Mouse (Mus musculus): ENCODE results near the gene Dzip3. TPM values are rescaled to one million over a fixed set of nuclear protein-coding genes. Genes with fewer than 3 reads are reported as not detected.

Gene Dzip3
- polyA plus RNA-seq, 1 experiment from 2014 or later, result 38.8 TPM

DNA sequence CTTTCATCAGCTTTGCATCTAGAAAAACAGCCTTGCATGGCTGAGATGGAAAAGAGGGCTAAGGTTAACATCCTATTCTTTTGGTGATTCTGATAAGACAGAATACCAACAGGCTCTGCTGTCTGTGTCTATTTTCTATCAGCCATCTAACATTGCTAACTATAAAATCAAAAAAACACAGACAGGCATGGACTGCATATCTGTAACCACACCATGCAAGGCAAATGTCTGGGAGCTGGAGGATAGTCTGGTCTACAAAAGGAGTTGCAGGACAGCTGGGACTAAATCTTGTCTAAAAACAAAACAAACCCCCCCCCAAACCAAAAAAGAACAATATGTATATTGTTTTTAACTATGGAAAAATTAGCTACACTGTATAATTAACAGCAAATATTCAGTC, 14.0 kb downstream of the Dzip3 start:
- Histone ChIP-seq H3K27me3 (no peaks in the 10 kb centered on the region), H3K4me2 (no peak overlapping the region), H3K4me3 (no peak overlapping the region), H3K9ac (no peak overlapping the region), H3K36me3 (peaks cover 25% of the 10 kb centered on the region), H3K4me1 (no peaks in the 10 kb centered on the region), H3K27ac (no peak overlapping the region), H3K9me3 (no peaks in the 10 kb centered on the region)
- no peak for ATAC-seq (ENCODE audit: insufficient number of reproducible peaks, insufficient read depth, low FRiP score, low TSS enrichment, low read depth)

DNA sequence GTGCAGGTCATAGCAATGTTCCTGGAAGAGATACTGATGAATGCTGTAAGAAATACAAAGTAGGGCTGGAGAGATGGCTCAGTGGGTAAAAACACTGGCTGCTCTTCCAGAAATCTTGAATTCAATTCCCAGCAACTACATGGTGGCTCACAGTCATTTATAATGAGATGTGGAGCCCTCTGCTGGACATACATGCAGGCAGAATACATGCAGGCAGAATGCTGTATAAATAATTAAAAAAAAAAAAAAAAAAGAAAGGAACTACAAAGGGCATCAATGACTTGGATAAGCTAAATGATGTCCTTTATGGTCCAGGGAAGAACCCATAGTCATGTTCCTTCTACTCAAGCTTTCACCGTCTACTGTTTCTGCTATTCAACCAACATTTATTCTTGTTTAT, 20.4 kb downstream of the Dzip3 start:
- Histone ChIP-seq H3K4me1 (no peaks in the 10 kb centered on the region), H3K9me3 (no peaks in the 10 kb centered on the region), H3K27ac (no peak overlapping the region), H3K4me3 (no peak overlapping the region), H3K9ac (no peak overlapping the region), H3K36me3 (peaks cover 23% of the 10 kb centered on the region), H3K27me3 (no peaks in the 10 kb centered on the region), H3K4me2 (no peak overlapping the region)
- no peak for ATAC-seq (ENCODE audit: insufficient number of reproducible peaks, insufficient read depth, low FRiP score, low TSS enrichment, low read depth)
- WGBS, result 94% methylated on average over 1 of the region's 1 CpGs

DNA sequence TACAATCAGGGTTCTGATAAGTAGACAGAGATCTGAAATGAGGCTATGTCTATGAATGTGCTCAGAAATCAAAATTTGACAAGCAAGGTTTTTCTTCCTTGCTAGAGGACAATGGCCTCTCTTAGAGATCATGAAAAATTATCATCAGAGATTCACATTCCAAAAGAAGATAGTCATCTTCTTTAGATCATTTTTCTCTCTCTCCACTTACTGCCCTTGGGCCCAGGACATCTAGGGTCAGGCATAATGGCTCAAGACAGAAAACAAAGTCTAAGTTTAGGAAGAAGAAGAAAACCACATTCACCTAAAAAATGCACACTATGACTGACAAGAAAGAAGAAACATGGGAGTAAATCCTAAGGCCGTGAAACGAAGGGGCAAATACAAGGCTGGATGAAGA, 21.0 kb downstream of the Dzip3 start:
- 91% methylated on average over 2 of the region's 2 CpGs for WGBS
- H3K36me3 ChIP-seq, result peaks cover 17% of the 10 kb centered on the region
- no peak for ATAC-seq (ENCODE audit: insufficient number of reproducible peaks, insufficient read depth, low FRiP score, low TSS enrichment, low read depth)

DNA sequence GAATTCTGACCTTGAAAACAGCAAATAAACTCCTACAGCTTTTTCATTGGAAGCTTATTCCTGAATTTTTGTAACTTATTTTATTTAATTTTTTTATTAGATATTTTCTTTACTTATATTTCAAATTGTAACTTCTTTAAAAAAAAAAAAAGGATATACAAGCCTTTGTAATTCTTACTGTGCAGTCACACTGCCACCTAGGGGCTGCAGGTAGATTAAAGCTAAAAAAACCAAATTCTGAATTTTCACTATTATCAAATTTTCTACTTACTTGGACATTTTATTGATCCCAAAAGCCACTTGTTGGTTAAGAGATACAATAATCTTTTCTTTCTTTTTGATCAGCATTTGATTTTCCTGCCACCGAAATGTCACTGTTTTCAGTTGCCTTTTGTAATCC, 52.2 kb downstream of the Dzip3 start:
- H3K27me3 ChIP-seq, result no peaks in the 10 kb centered on the region
- H3K4me2 ChIP-seq, result no peak overlapping the region
- peaks cover 27% of the 10 kb centered on the region for H3K36me3 ChIP-seq
- ATAC-seq (ENCODE audit: insufficient number of reproducible peaks, insufficient read depth, low FRiP score, low TSS enrichment, low read depth), result no peak
- no peaks in the 10 kb centered on the region for H3K4me1 ChIP-seq
- no peak overlapping the region for H3K9ac ChIP-seq
- 79% methylated on average over 1 of the region's 1 CpGs for WGBS
- no peak overlapping the region for H3K4me3 ChIP-seq
- H3K9me3 ChIP-seq, result no peaks in the 10 kb centered on the region
- no peak overlapping the region for H3K27ac ChIP-seq

More for the DNA sequence above, 21.0 kb downstream of the Dzip3 start:
- Histone ChIP-seq H3K9ac (no peak overlapping the region), H3K27ac (no peak overlapping the region), H3K4me3 (no peak overlapping the region), H3K4me1 (no peaks in the 10 kb centered on the region), H3K4me2 (no peak overlapping the region), H3K9me3 (no peaks in the 10 kb centered on the region), H3K27me3 (no peaks in the 10 kb centered on the region)

DNA sequence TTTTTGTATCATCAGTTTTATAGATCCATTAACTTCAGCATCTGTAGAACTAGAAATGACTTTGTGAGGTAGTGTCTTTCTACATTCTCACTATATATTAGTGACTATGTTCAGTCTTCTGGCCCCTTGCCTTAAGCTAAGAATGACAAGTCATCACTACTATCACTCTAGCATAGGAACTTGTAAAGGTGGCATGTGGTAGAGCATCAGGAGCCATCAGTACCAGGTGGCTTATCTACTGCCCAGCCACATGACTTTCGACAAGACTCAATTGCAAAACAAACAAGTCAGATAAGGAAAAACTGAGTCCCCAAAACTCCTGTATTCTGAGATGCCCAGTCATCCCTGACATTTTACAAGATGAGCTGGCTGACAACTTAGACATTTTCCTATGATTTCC, 70.2 kb downstream of the Dzip3 start:
- H3K4me3 ChIP-seq, result no peak overlapping the region
- H3K9ac ChIP-seq, result no peak overlapping the region
- no peak overlapping the region for H3K27ac ChIP-seq
- no peaks in the 10 kb centered on the region for H3K27me3 ChIP-seq
- ATAC-seq (ENCODE audit: insufficient number of reproducible peaks, insufficient read depth, low FRiP score, low TSS enrichment, low read depth), result no peak
- no peaks in the 10 kb centered on the region for H3K9me3 ChIP-seq
- H3K4me1 ChIP-seq, result no peaks in the 10 kb centered on the region
- no peak overlapping the region for H3K4me2 ChIP-seq
- H3K36me3 ChIP-seq, result peaks cover 49% of the 10 kb centered on the region
- 91% methylated on average over 1 of the region's 1 CpGs for WGBS

DNA sequence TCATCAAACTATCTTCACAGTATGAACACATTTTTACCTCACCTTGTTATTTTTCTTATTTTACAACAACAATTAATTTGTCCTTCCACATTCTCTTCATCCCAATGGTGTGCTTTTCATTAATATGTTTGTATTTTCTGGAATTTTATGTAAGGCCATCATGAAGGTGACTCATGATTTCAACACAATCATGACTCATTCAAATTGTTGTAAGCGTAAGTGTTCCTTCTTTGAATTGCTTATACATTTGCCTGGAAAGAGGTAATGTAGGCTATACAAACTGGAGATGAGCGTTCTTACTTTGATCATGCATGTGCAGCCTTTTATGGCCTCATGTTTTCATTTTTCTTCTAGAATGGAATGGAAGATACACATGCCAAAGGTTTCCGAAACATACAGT, 80.8 kb downstream of the Dzip3 start:
- no peak for ATAC-seq (ENCODE audit: insufficient number of reproducible peaks, insufficient read depth, low FRiP score, low TSS enrichment, low read depth)
- Histone ChIP-seq H3K9me3 (no peaks in the 10 kb centered on the region), H3K4me3 (no peak overlapping the region), H3K4me2 (no peak overlapping the region), H3K9ac (no peak overlapping the region), H3K27me3 (no peaks in the 10 kb centered on the region), H3K36me3 (no peaks in the 10 kb centered on the region), H3K27ac (no peak overlapping the region), H3K4me1 (no peaks in the 10 kb centered on the region)
- WGBS, result 95% methylated on average over 3 of the region's 3 CpGs

DNA sequence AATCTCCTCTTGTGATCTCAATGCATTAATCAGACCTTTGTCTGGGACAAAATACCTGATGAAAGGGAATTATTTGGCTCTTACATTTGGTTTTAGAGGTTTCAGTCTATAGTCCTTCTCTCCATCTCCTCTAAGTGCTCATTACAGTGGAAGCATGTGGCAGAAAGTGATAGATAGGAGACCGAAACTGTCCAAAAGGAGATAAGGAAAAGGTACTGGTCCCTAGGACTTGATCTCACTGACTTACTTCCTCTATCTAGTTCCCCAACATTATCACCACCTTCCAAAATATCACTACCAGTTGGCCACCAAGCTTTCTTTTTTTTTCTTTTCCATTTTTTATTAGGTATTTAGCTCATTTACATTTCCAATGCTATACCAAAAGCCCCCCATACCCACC, 82.8 kb downstream of the Dzip3 start:
- no peak for ATAC-seq (ENCODE audit: insufficient number of reproducible peaks, insufficient read depth, low FRiP score, low TSS enrichment, low read depth)
- no peak overlapping the region for H3K9ac ChIP-seq
- H3K4me1 ChIP-seq, result no peaks in the 10 kb centered on the region
- no peak overlapping the region for H3K4me2 ChIP-seq
- WGBS, result 96% methylated on average over 1 of the region's 1 CpGs
- H3K27ac ChIP-seq, result no peak overlapping the region
- no peaks in the 10 kb centered on the region for H3K36me3 ChIP-seq
- no peaks in the 10 kb centered on the region for H3K9me3 ChIP-seq
- H3K4me3 ChIP-seq, result no peak overlapping the region
- H3K27me3 ChIP-seq, result no peaks in the 10 kb centered on the region

DNA sequence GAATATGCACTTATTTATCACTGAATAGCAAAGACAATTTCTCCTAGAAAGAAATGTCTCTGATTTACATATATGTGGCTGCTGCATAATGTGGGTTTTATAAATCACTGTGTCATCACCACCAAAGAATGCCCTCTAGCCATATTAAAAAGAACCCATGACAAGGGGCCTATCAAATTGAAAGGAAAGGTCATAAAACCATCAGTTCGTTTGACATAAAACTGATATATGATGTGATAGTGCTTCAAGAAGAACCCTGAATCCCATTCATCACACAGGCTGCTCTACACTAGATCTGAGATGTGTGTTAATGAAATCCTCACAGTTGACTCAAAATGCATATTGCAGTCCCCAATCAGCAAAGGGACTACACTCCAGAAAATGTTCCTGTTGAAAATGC, 94.1 kb downstream of the Dzip3 start:
- 78% methylated on average over 1 of the region's 1 CpGs for WGBS
- ATAC-seq (ENCODE audit: insufficient number of reproducible peaks, insufficient read depth, low FRiP score, low TSS enrichment, low read depth), result no peak
- no peaks in the 10 kb centered on the region for H3K9me3 ChIP-seq

DNA sequence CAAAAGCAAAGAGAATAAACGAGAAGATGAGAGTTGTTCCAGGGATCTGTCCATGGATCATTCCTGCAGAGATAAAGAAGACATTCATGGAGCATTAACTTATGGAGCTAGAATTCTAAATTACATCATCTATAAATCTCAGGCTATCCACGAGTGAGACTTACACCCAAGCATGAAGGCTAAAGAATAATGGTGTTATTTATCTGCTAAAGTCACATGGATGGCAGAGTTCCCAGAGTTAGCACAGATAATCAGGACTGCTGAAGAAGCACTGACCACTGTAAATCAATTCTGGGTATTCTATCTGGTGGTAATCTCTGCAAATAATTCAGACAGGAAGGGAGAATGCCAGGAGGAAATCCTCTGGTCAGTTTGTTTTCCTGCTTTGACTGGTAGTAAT, 103.2 kb downstream of the Dzip3 start:
- WGBS, result 68% methylated on average over 2 of the region's 2 CpGs
- H3K4me3 ChIP-seq, result no peak overlapping the region
- no peaks in the 10 kb centered on the region for H3K27me3 ChIP-seq
- no peaks in the 10 kb centered on the region; the same call in 1 of the 2 replicates for H3K9me3 ChIP-seq
- no peak overlapping the region for H3K4me2 ChIP-seq
- no peaks in the 10 kb centered on the region for H3K4me1 ChIP-seq
- no peak overlapping the region for H3K9ac ChIP-seq
- no peak overlapping the region for H3K27ac ChIP-seq
- ATAC-seq (ENCODE audit: insufficient number of reproducible peaks, insufficient read depth, low FRiP score, low TSS enrichment, low read depth), result no peak
- H3K36me3 ChIP-seq, result no peaks in the 10 kb centered on the region

More for the DNA sequence above, 94.1 kb downstream of the Dzip3 start:
- no peak overlapping the region for H3K9ac ChIP-seq
- H3K4me1 ChIP-seq, result no peaks in the 10 kb centered on the region
- H3K36me3 ChIP-seq, result no peaks in the 10 kb centered on the region
- no peak overlapping the region for H3K4me2 ChIP-seq
- H3K27me3 ChIP-seq, result no peaks in the 10 kb centered on the region
- no peak overlapping the region for H3K27ac ChIP-seq
- no peak overlapping the region for H3K4me3 ChIP-seq

Other genes starting within 250 kb of the Dzip3 start
- not detected in 2 replicates for gene Trat1, start 222.1 kb downstream of the Dzip3 start, polyA plus RNA-seq (2015; fragmentation: Nextera tagmentation; extraction: Ambion mirVana)
- gene Retnlb, start 177.3 kb downstream of the Dzip3 start, polyA plus RNA-seq (2015; fragmentation: Nextera tagmentation; extraction: Ambion mirVana), result not detected in 2 replicates
- not detected in 2 replicates for gene Retnla, start 151.6 kb downstream of the Dzip3 start, polyA plus RNA-seq (2015; fragmentation: Nextera tagmentation; extraction: Ambion mirVana)
- not detected in 2 replicates for gene Retnlg, start 121.5 kb downstream of the Dzip3 start, polyA plus RNA-seq (2015; fragmentation: Nextera tagmentation; extraction: Ambion mirVana)
- gene Cip2a, start within 50 bp of the Dzip3 start, polyA plus RNA-seq (2015; fragmentation: Nextera tagmentation; extraction: Ambion mirVana), result 30.7 TPM in 2 replicates
- not detected in 2 replicates for gene Myh15, start 63.3 kb upstream of the Dzip3 start, polyA plus RNA-seq (2015; fragmentation: Nextera tagmentation; extraction: Ambion mirVana)

All from embryonic facial prominence, embryonic 13.5 days (tissue).